Mouse (Mus musculus) liver, postnatal 0 days (tissue): ENCODE results near the gene Tk1. TPM values are rescaled to one million over a fixed set of nuclear protein-coding genes. Genes with fewer than 3 reads are reported as not detected.

ENCODE experiments used
- ATAC-seq: fragments of 200-750 bp; cut with Nextera tagmentation; 2 replicates; pipeline ENCODE4 v1.8.0; 2017; ENCODE audit warnings: mild to moderate bottlenecking, moderate library complexity
- DNase-seq: peaks from one replicate; pipeline ENCODE4 v3.0.0-alpha.2; 2016
- H3K27ac ChIP-seq: fragments of 300-500 bp; sonication (generic); 2 replicates; pipeline ENCODE4 v1.5.1; 2014; ENCODE audit warnings: antibody characterized with exemption, moderate library complexity, mild to moderate bottlenecking, low read depth
- H3K27me3 ChIP-seq: fragments of 300-500 bp; sonication (generic); 2 replicates; pipeline ENCODE4 v1.6.1; 2014; ENCODE audit warnings: low read length, control low read depth, mixed read lengths; ENCODE audit not compliant: insufficient read depth
- H3K36me3 ChIP-seq: fragments of 300-500 bp; sonication (generic); replicated peaks from 2 replicates; pipeline ENCODE4 v1.6.1; 2014; ENCODE audit warnings: mild to moderate bottlenecking, control low read depth, low read length, moderate library complexity, mixed read lengths; ENCODE audit not compliant: insufficient read depth
- H3K4me1 ChIP-seq: fragments of 300-500 bp; sonication (generic); 2 replicates; pipeline ENCODE4 v1.6.1; 2014; ENCODE audit warnings: antibody characterized with exemption, mild to moderate bottlenecking, control low read depth; ENCODE audit not compliant: insufficient read depth
- H3K4me2 ChIP-seq: fragments of 300-500 bp; sonication (generic); 2 replicates; pipeline ENCODE4 v1.6.1; 2014; ENCODE audit warnings: low read depth, mild to moderate bottlenecking, low read length, moderate library complexity, mixed read lengths
- H3K4me3 ChIP-seq: fragments of 300-500 bp; sonication (generic); 2 replicates; pipeline ENCODE4 v1.5.1; 2014; ENCODE audit warnings: low read depth, low read length
- H3K9ac ChIP-seq: fragments of 300-500 bp; sonication (generic); replicated peaks from 2 replicates; pipeline ENCODE4 v1.6.1; 2014; ENCODE audit warnings: mild to moderate bottlenecking, moderate library complexity
- H3K9me3 ChIP-seq: fragments of 300-500 bp; sonication (generic); 2 replicates; pipeline ENCODE4 v1.6.1; 2016; ENCODE audit warnings: mild to moderate bottlenecking, control low read depth, low read length, mixed read lengths
- CTCF ChIP-seq: sonication (generic); IDR thresholded peaks from 2 replicates; pipeline ENCODE4 v1.5.1; 2016; ENCODE audit warnings: antibody characterized with exemption, low read depth
- EP300 ChIP-seq: IDR thresholded peaks from 2 replicates; pipeline ENCODE4 v1.6.1; 2016; ENCODE audit warnings: antibody characterized with exemption, low read depth, mild to moderate bottlenecking
- WGBS: fragments of 180-500 bp; shearing (Covaris S2); extraction: QIAGEN DNeasy Blood & Tissue Kit; methylation state at CpG from one replicate; pipeline ENCODE4 v1.1.7; 2014; ENCODE audit not compliant: insufficient replicate concordance; 5-methylcytosine and 5-hydroxymethylcytosine counted together
- polyA plus RNA-seq: library from polyadenylated mRNA; unstranded; fragments of >200 nt; fragmentation: Nextera tagmentation; extraction: Ambion mirVana; gene quantifications from 2 replicates; pipeline ENCODE4 v1.2.1, GENCODE M21; 2015

The Tk1 gene
- polyA plus RNA-seq, 1 experiment from 2014 or later: 101 TPM

DNA sequence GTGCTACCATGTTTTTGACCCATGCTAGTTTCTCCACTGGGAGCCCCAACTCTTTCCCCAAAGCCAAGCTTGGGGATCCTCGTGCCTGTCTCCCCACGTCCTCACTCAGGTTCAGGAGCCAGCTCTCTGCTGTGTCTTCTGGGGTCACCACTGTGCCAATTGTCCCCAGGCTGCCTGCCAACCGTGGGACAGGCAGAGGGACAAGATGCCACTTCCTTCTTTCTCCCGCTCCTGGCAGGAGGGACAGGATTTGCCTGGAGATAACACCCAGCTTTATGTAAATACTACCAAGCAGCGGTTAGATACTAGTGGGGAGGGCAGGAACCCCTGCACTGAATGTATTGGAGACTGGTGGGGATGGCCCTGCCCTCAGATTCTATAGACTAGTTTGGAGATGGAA lies 12.0 kb downstream of the Tk1 start:
- peaks cover 22% of the 10 kb centered on the region for H3K4me1 ChIP-seq
- H3K9ac ChIP-seq: no peak overlapping the region
- DNase-seq: no peak

DNA sequence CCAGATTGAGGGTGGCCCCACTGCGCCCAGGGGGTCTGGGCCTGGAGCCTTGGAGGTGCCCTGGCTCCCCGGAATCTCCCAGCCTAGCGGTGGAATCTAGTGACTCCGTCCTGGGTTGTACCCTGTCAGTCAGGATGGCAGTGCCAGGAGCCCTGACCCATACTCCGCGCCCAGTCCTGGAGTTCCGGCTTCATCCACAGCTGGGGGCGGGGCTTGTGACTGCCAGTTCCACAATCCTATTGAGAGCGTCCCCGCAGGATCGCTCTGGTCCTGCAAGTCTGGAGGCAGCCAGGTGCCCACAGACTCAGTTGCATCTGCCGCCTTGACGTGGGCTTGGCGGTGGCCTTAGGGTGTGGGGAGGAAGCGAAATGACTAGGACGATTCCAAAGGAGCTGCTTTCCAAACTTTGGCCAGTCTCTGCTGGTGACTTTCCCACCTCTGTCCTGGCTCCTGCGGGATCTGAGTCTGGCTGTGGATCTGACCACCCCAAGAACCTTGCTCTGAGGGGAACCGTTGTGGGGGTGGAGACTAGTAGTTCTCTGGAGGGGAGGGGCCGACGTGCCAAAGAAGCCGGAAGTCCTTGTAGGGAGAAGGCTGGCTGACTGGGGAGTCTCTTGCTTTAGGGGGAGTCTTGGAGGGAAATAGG lies 15.4 kb downstream of the Tk1 start:
- ATAC-seq: peak; percentile 85
- DNase-seq: peak; percentile 94
- Histone ChIP-seq H3K9ac (peak overlapping the region; percentile 95), H3K4me3 (peak overlapping the region; percentile 96), H3K4me1 (peaks cover 22% of the 10 kb centered on the region), H3K9me3 (no peaks in the 10 kb centered on the region), H3K27me3 (no peaks in the 10 kb centered on the region), H3K27ac (peak overlapping the region; percentile 92), H3K36me3 (peaks cover 51% of the 10 kb centered on the region), H3K4me2 (peak overlapping the region; percentile 99)
- under 1% methylated on average over 21 of the region's 21 CpGs for WGBS
- TF ChIP-seq EP300: no peak
- TF ChIP-seq CTCF: peak; percentile 75

More for the DNA sequence above, 12.0 kb downstream of the Tk1 start:
- Histone ChIP-seq H3K9me3 (no peaks in the 10 kb centered on the region), H3K27ac (peak overlapping the region; percentile 45; the same call in 1 of the 2 replicates), H3K4me3 (no peak overlapping the region), H3K4me2 (no peak overlapping the region), H3K36me3 (peaks cover 73% of the 10 kb centered on the region), H3K27me3 (no peaks in the 10 kb centered on the region)
- no peak for TF ChIP-seq CTCF
- TF ChIP-seq EP300: no peak
- WGBS: 49% methylated on average over 5 of the region's 5 CpGs
- ATAC-seq: no peak

DNA sequence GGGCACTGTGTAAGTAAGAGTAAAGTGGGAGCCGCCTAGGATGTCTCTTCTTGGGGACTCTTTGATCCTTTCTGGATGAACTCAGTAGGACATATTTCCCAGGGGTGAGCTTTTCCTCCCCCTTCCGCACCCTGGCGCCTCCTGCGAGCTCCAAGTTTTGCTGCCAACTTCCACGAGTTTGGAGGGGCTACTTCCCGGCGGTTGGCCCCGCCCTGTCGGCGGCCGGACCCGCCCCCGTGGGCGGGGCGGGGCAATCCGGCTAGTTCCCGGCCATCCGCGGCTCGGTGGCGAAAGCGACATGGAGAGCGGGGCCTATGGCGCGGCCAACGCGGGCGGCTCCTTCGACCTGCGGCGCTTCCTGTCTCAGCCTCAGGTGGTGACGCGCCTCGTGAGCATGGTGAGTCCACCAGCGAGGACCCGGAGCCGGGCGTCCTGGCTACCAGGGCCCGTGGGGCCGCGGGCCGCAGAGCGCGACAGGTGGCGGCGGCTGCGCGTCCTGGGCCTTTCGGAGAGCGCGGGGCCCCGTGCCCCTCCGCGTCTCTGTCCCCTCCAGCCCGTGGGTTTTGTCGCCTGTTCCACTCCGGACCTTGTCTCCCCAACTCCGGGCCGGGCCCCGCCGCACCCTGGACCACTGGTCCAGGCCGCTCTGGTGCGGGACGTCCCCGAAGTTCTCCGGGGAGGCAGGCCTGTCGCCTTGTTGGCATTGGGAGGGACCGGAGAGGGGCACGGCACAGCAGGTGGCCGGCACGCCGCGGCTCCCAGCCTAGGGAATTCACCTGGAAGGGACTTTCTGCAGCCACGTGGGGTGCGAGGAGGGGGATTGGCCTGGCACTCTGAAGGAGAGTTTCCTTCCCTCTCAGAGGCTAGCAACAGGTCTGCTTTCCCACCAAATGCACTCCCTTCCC lies 16.2 kb downstream of the Tk1 start, which contains the start of the genes Gm20708 and Syngr2:
TSS of gene Gm20708 (plus strand) at position 262 of the 905 bp plus-strand sequence.
TSS of gene Syngr2 (plus strand) at position 262 of the 905 bp plus-strand sequence.
- DNase-seq (peak; percentile 88), ATAC-seq (peak; percentile 69)
- Histone ChIP-seq H3K9ac (peak within 1 kb of the TSS; percentile 95), H3K9me3 (no peaks in the 10 kb centered on the region), H3K27ac (peak within 1 kb of the TSS; percentile 92), H3K27me3 (no peaks in the 10 kb centered on the region), H3K4me3 (peak within 1 kb of the TSS; percentile 96), H3K4me1 (peaks cover 22% of the 10 kb centered on the region), H3K36me3 (peaks cover 43% of the 10 kb centered on the region), H3K4me2 (peak within 1 kb of the TSS; percentile 99)
- no peak for TF ChIP-seq CTCF
- TF ChIP-seq EP300: no peak
- WGBS: under 1% methylated on average over 65 of the region's 75 CpGs

DNA sequence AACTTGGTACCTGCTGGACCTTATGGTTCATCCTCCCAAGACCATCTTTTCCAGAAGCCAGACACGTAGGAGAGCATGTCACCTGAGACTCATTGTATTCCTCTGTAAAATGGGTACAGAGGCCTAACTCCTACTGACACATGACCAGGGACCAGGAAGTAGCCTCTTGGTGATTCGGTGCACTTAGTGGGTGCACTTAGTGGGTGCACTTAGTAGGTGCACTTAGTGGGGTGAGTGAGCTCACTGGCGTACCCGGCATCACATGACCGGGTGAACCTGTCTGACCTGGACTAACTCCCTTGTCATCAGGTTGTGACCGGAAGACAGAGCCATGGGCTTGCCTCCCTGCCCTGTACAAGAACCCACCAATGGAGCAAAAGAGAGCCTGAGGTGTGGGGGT lies 19.1 kb downstream of the Tk1 start:
- TF ChIP-seq EP300 (no peak), CTCF (no peak)
- no peak overlapping the region for H3K27ac ChIP-seq
- no peaks in the 10 kb centered on the region for H3K9me3 ChIP-seq
- no peaks in the 10 kb centered on the region for H3K27me3 ChIP-seq
- H3K4me2 ChIP-seq: no peak overlapping the region
- no peak for DNase-seq
- peaks cover 14% of the 10 kb centered on the region for H3K4me1 ChIP-seq
- peaks cover 22% of the 10 kb centered on the region for H3K36me3 ChIP-seq
- ATAC-seq: no peak
- H3K9ac ChIP-seq: no peak overlapping the region
- no peak overlapping the region for H3K4me3 ChIP-seq
- WGBS: 92% methylated on average over 6 of the region's 6 CpGs

DNA sequence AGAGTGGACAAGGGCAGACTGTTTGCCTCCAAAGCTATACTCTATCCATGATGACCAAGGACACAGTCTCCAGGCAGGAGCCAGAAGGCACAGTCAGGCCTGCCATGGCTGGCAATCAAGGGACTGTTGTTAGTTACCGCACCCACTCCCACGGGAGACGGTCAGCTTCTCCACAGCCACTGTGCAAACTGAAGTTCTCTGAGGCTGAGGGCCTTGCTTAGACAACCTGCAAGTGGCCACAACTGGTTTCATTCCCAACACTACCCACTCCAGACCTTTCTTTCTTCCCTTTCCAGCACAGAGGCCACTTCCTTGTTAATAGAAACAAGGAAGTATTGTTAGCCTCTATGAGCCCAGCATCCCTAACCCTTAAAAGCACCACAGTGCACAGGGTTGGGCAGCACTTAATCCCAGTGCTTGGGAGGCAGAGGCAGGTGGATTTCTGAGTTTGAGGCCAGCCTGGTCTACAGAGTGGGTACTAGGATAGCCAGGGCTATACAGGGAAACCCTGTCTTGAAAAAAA lies 22.7 kb downstream of the Tk1 start:
- H3K27me3 ChIP-seq: no peaks in the 10 kb centered on the region
- H3K27ac ChIP-seq: no peak overlapping the region
- 84% methylated on average over 3 of the region's 3 CpGs for WGBS
- H3K4me2 ChIP-seq: no peak overlapping the region
- no peak overlapping the region for H3K9ac ChIP-seq
- H3K9me3 ChIP-seq: no peaks in the 10 kb centered on the region
- H3K36me3 ChIP-seq: peaks cover 17% of the 10 kb centered on the region
- no peak for ATAC-seq
- H3K4me3 ChIP-seq: no peak overlapping the region
- no peak for TF ChIP-seq CTCF
- TF ChIP-seq EP300: no peak
- H3K4me1 ChIP-seq: peaks cover 5% of the 10 kb centered on the region; the same call in 1 of the 2 replicates
- no peak for DNase-seq

DNA sequence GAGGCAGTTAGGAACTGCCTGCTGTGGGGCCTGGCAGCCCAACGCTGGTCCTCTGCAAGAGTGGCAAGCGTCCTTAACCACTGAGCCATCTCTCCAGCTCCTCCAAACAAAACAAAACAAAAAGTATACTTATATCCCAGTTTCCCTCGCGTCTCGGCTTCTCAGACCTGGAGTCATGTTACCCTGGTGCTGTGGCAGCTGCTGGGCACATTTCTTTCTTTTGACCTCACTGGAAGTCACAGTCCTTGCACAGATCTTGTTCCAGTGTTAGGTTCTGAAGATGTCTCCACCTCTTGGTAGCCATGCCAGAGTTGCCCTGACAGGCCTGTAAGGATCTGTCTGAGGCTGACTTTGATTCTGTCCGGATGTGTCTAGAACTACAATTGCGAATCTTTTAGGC lies 24.2 kb downstream of the Tk1 start:
- no peak overlapping the region for H3K27ac ChIP-seq
- TF ChIP-seq EP300: no peak
- TF ChIP-seq CTCF: no peak
- ATAC-seq: no peak
- peaks cover 20% of the 10 kb centered on the region for H3K4me1 ChIP-seq
- H3K9ac ChIP-seq: no peak overlapping the region
- peak overlapping the region; percentile 38; the same call in 1 of the 2 replicates for H3K4me2 ChIP-seq
- H3K4me3 ChIP-seq: 0 out of 2 replicates have a peak overlapping the region, but pooled peaks have one; percentile 5
- 91% methylated on average over 7 of the region's 7 CpGs for WGBS
- H3K36me3 ChIP-seq: peaks cover 14% of the 10 kb centered on the region
- no peaks in the 10 kb centered on the region for H3K27me3 ChIP-seq
- H3K9me3 ChIP-seq: no peaks in the 10 kb centered on the region
- no peak for DNase-seq
